Mouse (Mus musculus) heart, postnatal 0 days (tissue): ENCODE measurements around the gene Majin. TPM values are rescaled to one million over a fixed set of nuclear protein-coding genes. Genes with fewer than 3 reads are reported as not detected.
A peak's percentile ranks its signal among the peaks of the same experiment; 100 is the strongest.

Experiments
- ATAC-seq: fragments of 200-750 bp; cut with Nextera tagmentation; 2 replicates; pipeline ENCODE4 v1.8.0; 2017; ENCODE audit warnings: low read depth, moderate number of reproducible peaks, moderate library complexity; ENCODE audit not compliant: insufficient read depth
- DNase-seq: peaks from one replicate; pipeline ENCODE4 v3.0.0-alpha.2; 2016; ENCODE audit warnings: low spot score
- H3K27ac ChIP-seq: fragments of 300-500 bp; sonication (generic); 2 replicates; pipeline ENCODE4 v1.5.1; 2014; ENCODE audit warnings: low read depth, mild to moderate bottlenecking
- H3K27me3 ChIP-seq: fragments of 300-500 bp; sonication (generic); 2 replicates; pipeline ENCODE4 v1.6.1; 2014; ENCODE audit warnings: low read length, mixed read lengths; ENCODE audit not compliant: control insufficient read depth, insufficient read depth
- H3K36me3 ChIP-seq: fragments of 300-500 bp; sonication (generic); replicated peaks from 2 replicates; pipeline ENCODE4 v1.6.1; 2014; ENCODE audit warnings: low read length, mixed read lengths; ENCODE audit not compliant: control insufficient read depth, insufficient read depth
- H3K4me1 ChIP-seq: fragments of 300-500 bp; sonication (generic); 2 replicates; pipeline ENCODE4 v1.6.1; 2014; ENCODE audit warnings: antibody characterized with exemption; ENCODE audit not compliant: control insufficient read depth, insufficient read depth
- H3K4me2 ChIP-seq: fragments of 300-500 bp; sonication (generic); 2 replicates; pipeline ENCODE4 v1.6.1; 2014; ENCODE audit warnings: low read depth, mild to moderate bottlenecking, low read length, moderate library complexity
- H3K4me3 ChIP-seq: fragments of 300-500 bp; sonication (generic); 2 replicates; pipeline ENCODE4 v1.5.1; 2014; ENCODE audit warnings: low read depth, low read length
- H3K9ac ChIP-seq: fragments of 300-500 bp; sonication (generic); replicated peaks from 2 replicates; pipeline ENCODE4 v1.6.1; 2014; ENCODE audit warnings: low read depth, low read length, mixed read lengths
- H3K9me3 ChIP-seq: fragments of 300-500 bp; sonication (generic); replicated peaks from 2 replicates; pipeline ENCODE4 v1.6.1; 2016; ENCODE audit warnings: low read length; ENCODE audit not compliant: control insufficient read depth
- CTCF ChIP-seq: IDR thresholded peaks from 2 replicates; pipeline ENCODE4 v1.5.1; 2016; ENCODE audit warnings: antibody characterized with exemption, control low read depth, low read depth
- EP300 ChIP-seq: IDR thresholded peaks from 2 replicates; pipeline ENCODE4 v1.6.1; 2016; ENCODE audit warnings: antibody characterized with exemption, low read depth
- WGBS: fragments of 180-500 bp; shearing (Covaris S2); extraction: QIAGEN DNeasy Blood & Tissue Kit; methylation state at CpG from one replicate; pipeline ENCODE4 v1.1.7; 2014; 5-methylcytosine and 5-hydroxymethylcytosine counted together
- polyA plus RNA-seq: library from polyadenylated mRNA; unstranded; fragments of >200 nt; fragmentation: Nextera tagmentation; extraction: Ambion mirVana; gene quantifications from 2 replicates; pipeline ENCODE4 v1.2.1, GENCODE M21; 2015
- total RNA-seq: library from RNA; depleted of rRNA; stranded (reverse); fragments of >200 nt; gene quantifications from 2 replicates; pipeline ENCODE4 v1.2.3, GENCODE M21; 2014; ENCODE audit warnings: low replicate concordance

Majin gene
- total and polyA plus RNA-seq, 2 experiments from 2014 or later = not detected

GRCm38 (mm10) chr19:6247526-6248300 is 63.5 kb downstream of the Majin start:
- DNase-seq (no peak), ATAC-seq (no peak)
- no peaks in the 10 kb centered on the region for H3K9me3 ChIP-seq
- TF ChIP-seq CTCF = no peak
- H3K36me3 ChIP-seq = peaks cover 66% of the 10 kb centered on the region
- no peak overlapping the region for H3K4me2 ChIP-seq
- H3K27me3 ChIP-seq = no peaks in the 10 kb centered on the region
- no peak overlapping the region for H3K4me3 ChIP-seq
- H3K9ac ChIP-seq = no peak overlapping the region
- 87% methylated on average over 29 of the region's 29 CpGs for WGBS
- H3K27ac ChIP-seq = no peak overlapping the region
- peaks cover 4% of the 10 kb centered on the region for H3K4me1 ChIP-seq

GRCm38 (mm10) chr19:6253021-6253420 is 68.8 kb downstream of the Majin start:
- H3K9ac ChIP-seq = no peak overlapping the region
- no peaks in the 10 kb centered on the region for H3K4me1 ChIP-seq
- DNase-seq (no peak), ATAC-seq (no peak)
- no peak overlapping the region for H3K4me3 ChIP-seq
- 81% methylated on average over 4 of the region's 4 CpGs for WGBS
- H3K27me3 ChIP-seq = no peaks in the 10 kb centered on the region
- H3K4me2 ChIP-seq = no peak overlapping the region
- no peak overlapping the region for H3K27ac ChIP-seq
- peaks cover 85% of the 10 kb centered on the region for H3K36me3 ChIP-seq
- TF ChIP-seq CTCF = no peak
- no peak for TF ChIP-seq EP300
- H3K9me3 ChIP-seq = no peaks in the 10 kb centered on the region

GRCm38 (mm10) chr19:6260428-6260827 is 76.2 kb downstream of the Majin start:
- 73% methylated on average over 2 of the region's 2 CpGs for WGBS
- DNase-seq = no peak
- Histone ChIP-seq H3K4me3 (no peak overlapping the region), H3K9me3 (no peaks in the 10 kb centered on the region), H3K27ac (no peak overlapping the region), H3K4me1 (no peaks in the 10 kb centered on the region), H3K4me2 (no peak overlapping the region), H3K36me3 (peaks cover 62% of the 10 kb centered on the region), H3K9ac (no peak overlapping the region), H3K27me3 (no peaks in the 10 kb centered on the region)
- no peak for TF ChIP-seq EP300
- TF ChIP-seq CTCF = peak; percentile 34
- ATAC-seq = no peak

DNA sequence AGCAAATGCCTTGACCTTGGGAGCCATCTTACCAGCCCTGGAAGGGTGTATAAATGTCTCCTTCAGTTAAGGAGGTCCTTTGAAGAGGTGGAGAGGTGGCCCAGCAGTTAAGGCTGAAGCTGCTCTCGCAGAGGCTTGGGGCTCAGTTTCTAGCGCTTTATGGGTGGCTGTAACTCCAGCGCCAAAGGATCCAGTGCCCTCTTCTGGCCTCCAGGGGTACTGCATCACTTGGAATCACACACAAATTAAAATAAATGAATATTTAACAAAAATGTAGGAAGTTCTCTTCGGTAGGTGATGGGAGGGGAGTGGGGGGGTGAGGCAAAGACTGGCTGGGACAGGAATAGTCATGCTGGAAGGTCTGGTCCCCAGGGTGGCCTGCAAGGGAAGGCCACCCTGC is 76.8 kb downstream of the Majin start:
- 80% methylated on average over 4 of the region's 4 CpGs for WGBS
- no peak overlapping the region for H3K9ac ChIP-seq
- H3K4me3 ChIP-seq = no peak overlapping the region
- H3K4me1 ChIP-seq = no peaks in the 10 kb centered on the region
- ATAC-seq = no peak
- no peaks in the 10 kb centered on the region for H3K9me3 ChIP-seq
- DNase-seq = no peak
- H3K27ac ChIP-seq = no peak overlapping the region
- no peaks in the 10 kb centered on the region for H3K27me3 ChIP-seq
- H3K36me3 ChIP-seq = peaks cover 57% of the 10 kb centered on the region
- TF ChIP-seq EP300 (no peak), CTCF (peak; percentile 28; the same call in 1 of the 2 replicates)
- no peak overlapping the region for H3K4me2 ChIP-seq

DNA sequence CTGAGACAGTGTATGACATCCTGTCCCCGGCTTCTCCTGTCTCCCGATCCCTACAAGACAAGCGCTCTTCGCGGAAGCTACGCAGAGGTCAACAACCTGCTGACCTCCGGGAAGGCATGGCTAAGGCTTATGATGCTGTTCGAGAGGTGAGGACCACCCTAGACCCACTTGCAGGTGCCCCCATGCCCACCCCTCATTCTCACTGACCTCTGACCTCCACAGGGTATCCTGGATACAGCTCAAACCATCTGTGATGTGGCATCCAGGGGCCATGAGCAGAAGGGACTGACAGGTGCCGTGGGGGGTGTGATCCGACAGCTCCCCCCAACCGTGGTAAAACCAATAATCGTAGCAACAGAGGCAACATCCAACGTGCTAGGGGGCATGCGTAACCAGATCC is 77.2 kb downstream of the Majin start:
- no peak overlapping the region for H3K4me3 ChIP-seq
- WGBS = 93% methylated on average over 14 of the region's 14 CpGs
- H3K27ac ChIP-seq = no peak overlapping the region
- no peaks in the 10 kb centered on the region for H3K9me3 ChIP-seq
- no peak for DNase-seq
- no peak for ATAC-seq
- H3K4me2 ChIP-seq = no peak overlapping the region
- H3K4me1 ChIP-seq = no peaks in the 10 kb centered on the region
- no peak overlapping the region for H3K9ac ChIP-seq
- TF ChIP-seq EP300 (no peak), CTCF (no peak)
- H3K27me3 ChIP-seq = no peaks in the 10 kb centered on the region
- H3K36me3 ChIP-seq = peaks cover 52% of the 10 kb centered on the region

DNA sequence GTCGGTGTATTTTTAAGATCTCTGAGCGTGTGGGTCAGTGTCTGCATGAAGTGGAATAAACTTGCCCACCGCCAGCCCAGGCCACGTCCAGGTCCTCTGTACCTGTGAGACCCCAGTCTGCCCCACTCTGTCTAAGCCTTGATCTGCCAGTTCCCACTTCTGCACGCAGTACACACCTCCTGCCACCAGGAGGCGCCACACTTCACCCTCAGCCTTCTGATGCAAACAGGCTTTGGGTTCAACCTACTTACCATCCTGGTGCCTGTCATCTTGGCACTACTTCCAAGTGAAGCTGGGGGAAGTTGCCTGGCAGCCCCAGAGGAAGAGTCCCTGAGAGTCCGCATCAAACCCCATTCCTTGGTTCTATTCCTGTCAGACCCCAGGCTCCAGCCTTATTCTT is 78.0 kb downstream of the Majin start:
- DNase-seq (peak; percentile 50), ATAC-seq (no peak)
- H3K9ac ChIP-seq = no peak overlapping the region
- peak; percentile 90 for TF ChIP-seq CTCF
- no peak for TF ChIP-seq EP300
- H3K36me3 ChIP-seq = peaks cover 44% of the 10 kb centered on the region
- H3K4me2 ChIP-seq = no peak overlapping the region
- 64% methylated on average over 7 of the region's 7 CpGs for WGBS
- no peaks in the 10 kb centered on the region for H3K27me3 ChIP-seq
- no peaks in the 10 kb centered on the region for H3K4me1 ChIP-seq
- H3K27ac ChIP-seq = no peak overlapping the region
- no peaks in the 10 kb centered on the region for H3K9me3 ChIP-seq
- H3K4me3 ChIP-seq = no peak overlapping the region
